Mouse (Mus musculus) WW6 (cell line): ENCODE measurements at regions not wholly inside any gene's neighbourhood (a gene's known extent, or its start where the extent isn't known, plus 50 kb on each side); places are given as distances from the start of the nearest gene placed in this dataset.
A peak's percentile ranks its signal among the peaks of the same experiment; 100 is the strongest.

ENCODE experiments used
- DNase-seq: peaks from one replicate; pipeline ENCODE4 v3.0.0-alpha.2; 2013; ENCODE audit warnings: low read depth, low spot score

DNA sequence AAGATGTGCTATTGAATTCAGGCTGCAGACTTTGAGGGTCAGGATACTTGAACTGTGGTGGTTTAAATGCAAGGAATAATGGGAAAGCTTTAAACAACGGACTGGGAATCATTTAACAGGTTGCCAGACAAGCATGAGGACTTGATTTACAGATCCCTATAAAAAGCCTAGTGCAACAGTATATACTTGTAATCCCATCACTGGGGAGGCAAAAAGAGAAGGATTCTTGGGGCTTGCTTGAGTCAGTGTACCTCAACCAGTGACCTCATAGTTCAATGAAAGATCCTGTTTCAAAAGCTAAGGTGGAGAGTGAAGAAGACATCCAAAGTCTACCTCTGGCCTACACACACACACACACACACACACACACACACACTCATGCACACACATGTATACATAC is 99.8 kb downstream of the Lrrn1 start:
- no peak for DNase-seq

DNA sequence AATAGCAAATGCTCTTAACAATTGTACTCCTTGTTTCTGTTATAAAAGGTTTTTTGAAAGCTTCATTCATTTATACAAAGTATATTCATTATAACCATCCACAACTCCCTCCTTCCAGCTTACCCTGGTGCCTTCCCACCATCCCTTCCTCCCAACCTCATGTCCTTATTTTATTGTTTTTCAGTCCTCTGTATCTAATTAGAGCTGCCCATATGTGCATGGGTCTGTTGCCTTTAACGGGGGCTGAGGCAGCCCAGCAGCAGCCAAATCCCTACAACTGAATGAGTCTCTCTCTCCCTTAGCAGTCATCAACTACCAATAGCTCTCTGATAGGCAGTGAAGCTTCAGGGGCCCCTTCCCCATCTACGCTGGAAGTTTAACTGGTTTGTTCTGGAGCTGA is 116.2 kb downstream of the Lrrn1 start:
- no peak for DNase-seq

DNA sequence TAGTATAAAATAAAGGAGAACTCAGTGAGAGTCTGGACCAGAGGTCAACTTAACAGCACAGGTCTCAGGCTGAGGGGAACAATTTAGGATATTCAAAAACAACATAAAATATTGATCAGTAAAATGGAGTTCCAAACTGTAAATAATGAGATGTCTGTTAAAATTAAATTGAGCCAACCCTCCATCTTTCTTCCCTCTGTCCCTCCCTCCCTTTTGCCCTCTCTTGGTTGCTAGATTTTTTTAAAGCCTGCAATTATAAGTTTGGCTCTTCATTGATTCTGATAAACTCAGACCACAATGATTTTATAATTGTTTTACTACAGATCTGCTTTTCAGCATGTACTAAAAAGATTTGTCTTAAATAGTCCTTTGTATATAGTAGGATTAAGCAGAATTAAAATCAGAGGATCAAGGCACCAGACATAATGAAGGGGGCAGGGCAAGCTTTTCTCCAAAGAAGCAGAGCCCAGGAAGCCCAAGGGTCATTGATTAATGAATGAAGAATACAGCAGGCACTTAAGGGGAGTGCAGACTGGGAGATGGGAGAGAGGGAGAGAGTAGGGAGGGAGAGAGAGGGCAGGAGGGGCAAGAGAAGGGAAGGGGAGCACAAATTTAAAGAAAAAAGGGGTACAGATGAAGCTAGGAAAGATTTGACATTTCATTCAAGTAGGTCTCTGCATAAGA is 124.4 kb downstream of the Lrrn1 start:
- no peak for DNase-seq

DNA sequence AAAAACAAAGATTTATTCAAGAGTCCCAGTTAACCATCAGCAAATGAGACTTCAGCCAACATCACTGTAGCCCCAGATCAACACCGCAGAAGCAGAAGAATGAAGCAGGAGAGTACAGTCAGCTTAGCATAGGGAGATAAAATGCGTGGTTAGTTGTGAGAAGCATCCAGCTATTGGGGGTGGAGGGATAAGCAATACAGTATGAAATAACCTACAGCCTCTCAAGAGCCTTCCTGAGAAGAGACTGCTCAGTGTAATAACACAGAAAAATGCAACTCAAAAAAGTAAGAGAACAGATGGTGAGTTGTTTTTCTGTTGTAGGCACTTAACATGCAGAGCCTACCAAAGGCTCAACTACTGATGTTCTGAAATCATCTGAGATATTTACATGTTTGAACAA is 128.2 kb downstream of the Lrrn1 start:
- no peak for DNase-seq

DNA sequence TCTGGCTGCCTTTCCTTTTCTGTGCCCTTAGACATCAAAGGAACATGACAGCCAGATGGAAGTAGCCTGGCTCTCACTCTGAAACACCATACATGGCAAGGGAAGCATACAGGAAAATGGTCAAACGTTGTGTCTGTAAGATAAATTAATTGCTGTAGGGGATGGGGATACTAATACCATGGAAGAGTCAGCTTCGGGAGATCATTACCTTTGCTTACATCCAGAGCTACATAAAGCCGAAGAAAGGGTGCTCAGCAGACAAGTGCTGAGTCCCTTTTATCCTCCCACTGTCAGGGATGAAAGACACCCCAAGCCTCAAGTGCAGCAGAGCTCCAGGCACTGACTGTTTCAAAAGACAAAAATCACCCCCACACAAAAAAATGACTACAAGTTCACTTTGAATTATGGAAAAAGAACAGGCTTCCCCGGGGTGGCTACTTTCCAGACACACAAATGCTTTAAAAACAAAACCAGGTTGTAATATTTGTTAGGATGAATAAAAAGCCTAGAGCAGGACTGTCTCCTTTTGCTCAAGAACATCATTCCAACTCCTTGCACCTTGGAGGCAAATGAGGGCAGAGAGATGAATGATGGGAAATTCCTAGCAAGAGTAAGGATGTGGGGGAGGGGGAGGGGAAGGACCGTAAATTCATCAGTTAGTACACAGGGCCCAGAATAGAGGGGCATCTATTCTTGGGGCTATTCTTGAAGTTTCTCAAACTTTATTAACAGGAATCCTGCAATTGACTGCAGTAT is 131.6 kb downstream of the Lrrn1 start:
- DNase-seq = no peak

DNA sequence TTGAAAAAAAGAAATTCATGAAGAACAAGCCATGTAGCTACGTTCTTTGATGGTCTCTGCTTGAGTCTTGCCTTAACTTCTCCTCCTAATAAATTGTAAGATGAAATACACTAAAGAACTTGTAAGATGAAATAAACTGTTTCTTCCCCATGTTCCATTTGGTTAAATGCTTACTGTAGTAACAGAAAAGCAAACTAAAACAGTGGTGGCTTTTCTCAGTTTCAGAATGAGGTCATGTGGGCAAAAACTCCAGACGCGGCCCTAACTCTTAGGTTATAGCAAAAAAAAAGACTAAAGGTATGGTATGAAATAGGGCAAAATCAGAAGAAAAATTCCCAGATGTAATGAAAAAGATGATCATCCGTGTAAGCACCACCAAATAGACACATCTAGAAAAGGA is 169.7 kb downstream of the Lrrn1 start:
- no peak for DNase-seq

DNA sequence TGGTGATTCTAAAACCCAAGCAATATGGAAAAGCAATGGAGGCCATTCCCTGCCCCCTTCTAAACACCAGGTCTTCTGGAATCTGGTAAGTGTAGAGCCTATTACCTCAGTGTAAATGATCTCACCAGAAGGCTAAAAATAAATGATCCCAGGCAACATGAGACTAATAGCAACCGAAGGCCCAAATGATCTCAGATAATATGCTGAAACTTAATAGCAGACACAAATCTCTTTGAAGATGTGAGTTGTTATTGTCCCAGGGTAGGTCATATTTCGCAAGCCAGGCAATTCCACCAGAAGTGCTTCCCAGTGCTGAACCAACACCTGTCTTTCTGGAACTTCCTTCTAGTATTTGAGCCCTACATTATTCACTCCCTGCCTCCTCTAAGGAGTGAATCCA is 178.6 kb downstream of the Lrrn1 start:
- DNase-seq = no peak

DNA sequence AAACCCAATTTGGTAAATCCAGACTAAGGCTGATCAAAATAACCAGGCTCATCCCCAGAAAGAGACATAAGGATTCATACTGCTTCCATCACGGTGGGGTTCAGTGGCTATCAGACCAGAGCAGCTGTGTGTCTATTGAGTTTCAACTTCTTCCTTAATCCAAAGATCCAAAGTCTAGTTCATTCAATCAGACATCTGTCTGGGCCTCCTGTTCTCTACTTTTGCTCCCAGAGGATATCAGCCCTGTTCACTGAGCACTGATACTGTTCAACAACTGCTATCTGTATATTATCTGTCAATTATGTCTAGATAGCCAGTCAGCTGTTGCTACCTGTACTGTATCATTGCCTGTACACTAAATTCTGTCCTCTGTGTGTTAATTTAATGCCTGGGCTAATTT is 179.0 kb downstream of the Lrrn1 start:
- DNase-seq = no peak

DNA sequence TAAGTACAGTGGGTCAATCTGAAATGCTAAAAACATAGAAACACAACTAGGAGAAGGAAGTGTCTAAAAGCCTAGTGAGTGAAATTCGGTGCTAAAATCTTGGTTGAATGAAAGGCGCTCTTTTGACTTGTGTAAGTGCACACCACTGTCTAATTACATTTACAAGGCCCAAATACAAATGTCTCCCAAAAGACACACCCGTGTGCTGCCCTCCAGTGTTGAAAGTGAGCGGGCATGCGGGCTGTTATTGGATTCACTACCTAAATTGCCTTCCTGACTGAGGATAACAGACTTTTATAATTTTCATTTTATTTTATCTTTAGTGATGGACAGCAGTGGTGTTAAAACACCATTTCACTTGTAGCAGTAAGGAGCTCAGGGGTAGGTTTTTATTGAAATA is 180.8 kb downstream of the Lrrn1 start:
- no peak for DNase-seq

DNA sequence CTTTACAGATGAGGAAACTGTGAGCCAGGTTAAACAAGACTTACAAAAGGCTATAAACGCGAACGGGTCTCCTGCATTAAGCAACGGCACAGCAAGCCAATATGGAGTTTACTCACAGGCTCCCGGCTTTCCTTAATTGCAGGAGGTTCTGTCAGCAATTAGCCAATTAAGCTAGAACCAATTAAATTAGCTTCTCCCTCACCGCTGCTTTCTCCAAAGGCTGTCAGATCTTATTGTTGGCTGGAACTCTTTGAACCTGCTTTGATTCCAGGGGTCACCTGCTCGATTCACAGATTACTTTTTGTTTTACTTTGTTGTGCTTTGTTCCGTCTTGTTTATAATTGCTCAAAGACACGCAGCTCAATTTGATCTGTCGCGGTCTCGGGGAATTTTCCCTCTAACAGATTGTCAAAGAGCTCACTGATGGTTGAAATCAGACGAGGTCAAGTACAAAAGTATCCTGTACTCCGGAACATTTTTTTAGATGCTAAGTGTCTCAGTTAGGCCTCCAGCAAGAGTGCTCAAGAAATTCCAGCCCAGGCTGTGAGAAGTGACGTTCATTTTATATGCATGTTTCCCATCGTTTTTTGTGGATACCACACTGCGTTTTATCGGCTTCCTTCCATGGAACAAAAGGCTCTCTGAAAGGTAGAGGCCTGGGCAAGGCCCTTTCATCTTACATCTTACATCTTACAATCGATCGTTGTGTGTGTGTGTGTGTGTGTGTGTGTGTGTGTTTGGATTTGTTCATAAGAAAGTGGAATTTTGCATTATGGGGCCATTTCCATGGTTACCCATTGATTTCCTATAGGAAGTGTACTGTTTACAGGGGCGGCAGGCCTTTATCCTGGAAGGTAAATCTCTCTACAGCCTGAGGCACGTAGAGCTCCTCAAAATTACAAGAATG is 181.9 kb downstream of the Lrrn1 start:
- no peak for DNase-seq

DNA sequence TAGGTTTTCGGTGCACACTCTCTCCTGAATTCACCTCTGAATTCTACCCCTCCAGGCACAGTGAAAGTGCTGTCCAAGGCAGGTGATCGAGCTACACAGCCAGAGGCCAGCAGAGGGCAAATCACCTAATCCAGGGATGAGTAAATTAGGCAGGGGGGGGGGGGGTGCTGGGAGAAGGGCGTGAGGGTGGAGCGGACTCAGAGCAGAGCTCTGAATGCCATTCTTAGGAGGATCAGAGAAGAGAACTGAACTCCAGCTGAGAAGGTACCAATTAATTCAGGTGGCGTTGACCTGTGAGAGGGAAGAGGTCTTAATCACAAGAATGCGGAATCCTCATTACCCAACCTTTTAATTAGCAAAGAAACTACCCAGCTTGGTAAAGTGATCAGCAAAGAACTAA is 183.5 kb downstream of the Lrrn1 start:
- peak; percentile 63 for DNase-seq

DNA sequence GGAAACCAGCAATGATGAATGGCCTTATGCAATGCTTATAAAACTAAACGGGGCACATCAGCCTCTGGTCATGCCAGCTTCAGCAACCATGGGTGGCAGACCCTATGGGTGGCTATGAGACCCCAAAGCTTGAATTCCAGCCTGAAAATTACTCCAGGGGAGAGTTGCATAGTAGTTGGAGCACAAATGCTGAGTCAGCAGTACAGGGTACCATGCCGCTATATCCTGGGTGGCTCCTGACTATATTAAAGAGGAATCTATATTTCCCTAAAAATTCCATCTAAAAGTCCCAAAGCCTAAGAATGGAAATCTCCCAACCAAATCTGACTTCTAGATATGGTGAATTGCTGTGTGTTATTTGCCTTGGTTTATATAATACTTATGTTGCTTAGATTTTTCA is 187.6 kb downstream of the Lrrn1 start:
- no peak for DNase-seq

DNA sequence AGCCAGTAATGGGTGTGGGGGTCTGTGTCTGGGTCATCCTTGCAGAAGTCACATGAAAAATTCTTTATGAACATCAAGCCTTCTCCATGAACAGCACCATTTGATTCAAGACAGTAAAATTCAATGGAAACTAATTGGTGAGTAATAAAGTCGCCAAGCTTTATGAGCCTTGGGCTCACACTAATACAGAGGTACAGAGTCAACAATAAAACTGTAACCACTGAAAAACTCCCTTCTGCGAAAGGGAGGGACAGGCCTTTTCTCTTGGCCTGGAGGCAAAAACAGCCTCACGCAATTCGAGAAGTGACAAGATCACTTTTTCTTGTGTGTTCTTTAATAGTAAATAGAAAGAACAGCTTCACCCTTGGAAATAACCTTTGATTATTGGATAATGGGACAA is 200.7 kb downstream of the Lrrn1 start:
- no peak for DNase-seq

DNA sequence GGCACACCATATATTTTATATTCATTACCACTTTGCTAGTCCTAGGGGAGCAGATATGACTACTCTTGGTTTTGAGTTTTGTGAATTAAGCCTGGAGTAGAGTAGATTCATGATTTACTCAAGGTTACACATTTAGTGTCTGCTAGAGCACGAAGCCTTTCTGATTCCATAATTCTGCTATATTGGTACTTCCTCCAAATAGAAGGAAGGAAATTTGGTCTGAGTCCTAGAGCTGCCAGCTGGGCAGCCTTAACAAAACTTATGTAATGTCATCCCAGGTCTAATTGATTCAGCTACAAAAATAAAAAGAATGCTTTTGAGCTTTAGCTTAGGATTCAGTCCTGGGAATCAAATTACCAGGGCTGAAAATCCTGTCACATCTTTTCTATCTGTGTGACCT is 205.2 kb downstream of the Lrrn1 start:
- DNase-seq = no peak

DNA sequence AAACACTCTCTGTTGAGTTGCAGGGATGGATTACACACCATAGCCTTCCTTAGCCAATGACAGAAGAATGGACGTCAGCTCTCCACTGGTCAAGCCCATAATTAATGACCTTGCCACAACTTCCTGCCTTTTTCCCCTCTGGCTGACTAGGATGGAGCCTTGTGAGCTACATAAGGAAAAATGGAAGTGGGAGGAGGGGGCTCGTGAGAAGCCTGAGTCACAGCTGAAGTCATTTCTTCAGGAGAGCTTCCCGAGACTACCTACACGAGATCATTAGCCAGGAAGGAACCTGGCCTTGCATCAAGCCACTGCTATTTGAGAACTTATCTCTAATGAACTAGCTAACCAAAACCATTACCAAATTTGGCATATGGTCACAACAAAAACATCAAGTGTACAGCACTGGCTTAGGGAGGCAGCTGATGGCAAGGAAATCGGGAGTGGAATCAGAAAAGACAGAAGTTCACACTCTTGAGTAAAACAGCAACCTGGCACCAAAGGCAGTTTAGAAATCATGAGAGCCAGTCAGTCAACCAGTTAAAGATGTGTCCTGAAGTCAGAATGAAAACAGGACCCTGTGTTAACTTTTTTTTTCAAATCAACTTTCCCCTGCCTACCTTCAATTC is 219.7 kb downstream of the Lrrn1 start:
- DNase-seq = no peak

DNA sequence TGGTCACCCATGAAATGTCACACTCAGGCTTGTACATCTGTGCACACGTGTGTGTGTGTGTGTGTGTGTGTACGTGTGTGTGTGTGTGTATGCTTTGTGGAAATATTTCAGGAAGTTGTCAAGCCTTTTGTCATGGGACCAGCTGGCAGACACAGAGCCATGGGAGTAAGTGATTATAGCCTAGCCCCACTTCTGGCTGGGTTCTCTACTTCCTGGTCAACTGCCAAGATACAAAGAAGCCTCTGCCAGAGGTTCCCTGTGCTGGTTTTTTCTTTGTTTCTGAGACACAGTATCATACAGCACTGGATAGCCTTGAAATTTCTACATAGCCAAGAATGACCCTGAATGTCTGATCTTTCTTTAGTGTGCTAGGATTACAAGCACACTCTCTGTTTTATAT is 220.2 kb downstream of the Lrrn1 start:
- DNase-seq = no peak

DNA sequence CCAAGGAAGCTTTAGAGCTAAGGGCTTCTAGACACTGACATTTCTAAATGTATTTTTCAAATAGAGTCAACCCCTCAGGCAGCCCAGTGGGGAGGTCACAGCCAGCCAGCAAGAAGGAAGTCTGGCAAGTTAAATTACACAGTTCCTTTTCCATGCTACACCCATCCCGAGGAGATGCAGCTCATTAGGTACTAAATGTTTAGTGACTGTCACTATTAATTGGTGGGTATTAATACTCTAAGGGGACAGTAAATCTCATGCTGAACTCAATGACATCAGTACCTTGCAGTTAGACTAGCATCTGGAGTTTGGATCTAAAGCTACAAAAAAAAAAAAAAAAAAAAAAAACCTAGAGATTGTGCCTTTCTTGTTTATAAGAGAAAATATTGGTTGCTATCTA is 222.6 kb downstream of the Lrrn1 start:
- DNase-seq = no peak

DNA sequence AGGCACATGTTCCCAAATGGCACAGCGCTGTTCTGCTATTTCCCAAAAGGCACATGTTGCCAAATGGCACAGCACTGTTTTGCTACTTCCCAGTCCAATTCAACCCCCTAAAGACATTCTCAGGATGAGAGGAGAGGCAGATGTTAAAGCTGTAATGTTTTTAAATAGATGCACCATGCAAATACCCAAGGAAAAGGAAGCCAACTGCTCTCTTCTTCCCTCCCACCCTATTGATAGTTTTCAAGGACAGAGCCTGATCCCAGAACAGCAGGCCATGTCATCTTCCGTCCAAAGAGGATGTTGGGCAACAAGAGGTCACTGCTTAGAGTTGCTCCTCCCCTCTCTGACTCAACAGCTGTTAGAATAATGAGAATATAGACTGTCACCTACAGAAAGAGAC is 225.6 kb downstream of the Lrrn1 start:
- DNase-seq = no peak

DNA sequence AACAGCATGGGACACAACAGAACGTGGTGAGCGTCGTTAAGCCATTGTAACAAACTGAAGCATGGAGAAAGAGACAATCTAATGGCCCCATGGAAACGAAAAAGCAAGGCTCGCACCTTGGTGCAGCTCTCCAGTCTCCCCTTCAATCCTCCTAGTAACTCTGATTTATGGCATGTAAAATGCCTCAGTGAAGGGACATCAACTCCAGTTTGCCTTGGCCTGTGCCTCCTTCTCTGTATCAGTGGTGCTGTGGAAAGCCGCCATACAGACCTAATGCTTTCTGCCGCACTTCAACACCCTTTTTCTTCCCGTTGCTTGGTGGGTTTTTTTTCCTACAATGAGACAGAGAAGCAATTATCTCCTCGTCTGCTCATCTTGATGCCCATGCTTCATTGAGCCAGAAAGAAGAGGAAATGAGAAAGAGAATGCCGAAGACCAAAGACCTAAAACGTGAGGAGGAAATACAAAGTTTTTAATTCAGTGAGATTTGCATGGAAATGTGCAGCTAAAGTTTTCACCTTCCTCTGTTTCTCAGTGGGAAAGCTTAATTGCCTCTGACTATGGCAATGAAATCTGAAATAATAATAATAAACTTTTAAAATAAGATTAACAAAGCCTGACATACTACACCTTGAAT is 241.4 kb downstream of the Lrrn1 start:
- DNase-seq = no peak

DNA sequence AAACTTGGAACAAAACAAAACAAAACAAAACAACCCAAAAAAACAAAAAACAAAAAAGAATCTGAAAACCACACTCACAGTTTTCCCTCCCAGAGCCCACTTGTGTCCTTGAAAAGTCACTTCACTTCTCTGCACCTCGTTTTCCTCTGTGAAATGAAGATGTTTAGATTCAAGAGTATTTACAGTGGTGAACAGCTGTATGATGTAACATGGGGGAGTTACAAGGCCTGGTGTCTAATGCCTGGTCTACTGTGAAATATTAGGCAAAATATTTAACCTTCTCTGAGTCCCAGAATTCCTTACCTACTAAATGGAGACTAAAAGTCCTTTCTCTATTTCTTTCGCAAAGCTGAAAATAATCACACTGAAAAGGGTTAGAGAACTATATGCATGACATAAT is 255.4 kb downstream of the Lrrn1 start:
- DNase-seq = no peak

DNA sequence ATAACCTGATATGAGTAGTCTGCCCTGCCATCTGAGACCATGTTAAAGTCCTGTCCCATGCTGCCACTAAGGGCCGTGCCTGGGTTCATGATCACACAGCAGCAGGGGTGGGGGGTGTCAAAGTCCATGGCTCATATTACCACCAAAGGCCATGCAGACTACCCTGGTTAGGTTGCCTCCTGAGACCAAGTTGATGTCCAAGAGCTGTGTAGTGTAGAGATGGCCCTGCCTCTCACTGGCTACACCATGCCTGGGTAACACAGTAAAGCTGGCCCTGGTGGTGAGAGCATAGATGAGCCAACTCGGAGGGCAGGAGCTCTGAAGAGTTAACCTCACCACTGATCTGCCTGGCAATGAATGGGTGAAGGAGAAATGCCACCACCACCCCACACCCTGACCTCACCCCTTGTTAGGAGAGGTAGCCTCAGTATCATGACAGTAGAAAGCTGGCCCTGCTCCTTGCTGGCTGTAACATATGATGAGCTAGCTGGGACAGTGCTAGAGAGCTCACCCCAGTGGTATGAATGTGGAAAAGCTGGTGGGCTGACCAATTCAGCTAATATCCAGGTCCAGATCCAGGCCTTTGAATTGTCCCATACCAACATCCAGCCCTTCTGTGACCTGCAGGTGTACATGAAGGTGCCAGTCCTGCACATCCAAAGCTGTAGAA is 258.8 kb downstream of the Lrrn1 start:
- DNase-seq = no peak
